Mouse (Mus musculus): ENCODE measurements around the gene Pdlim4. TPM values are rescaled to one million over a fixed set of nuclear protein-coding genes. Genes with fewer than 3 reads are reported as not detected.
A peak's percentile ranks its signal among the peaks of the same experiment; 100 is the strongest.

The Pdlim4 gene
- total and polyA plus RNA-seq, 3 experiments: not detected

GRCm38 (mm10) chr11:54090091-54090879 lies 21.5 kb upstream of the Pdlim4 start:
- DNase-seq (ENCODE audit: extremely low read depth): no peak
- Histone ChIP-seq H3K36me3 (replicated peaks in 1 of 2; ENCODE audit: control insufficient read depth in 1 of 2, insufficient read depth in 1 of 2, low read length in 1 of 2) (no peaks in the 10 kb centered on the region), H3K4me2 (ENCODE audit: insufficient read depth, low read depth, poor library complexity, severe bottlenecking) (no peak overlapping the region), H3K4me1 (ENCODE audit: control insufficient read depth in 1 of 2, insufficient read depth in 2 of 2) (peaks cover 19 to 55% of the 10 kb centered on the region in 2 experiments), H3K27me3 (replicated peaks) (peaks cover 3% of the 10 kb centered on the region), H3K9ac (ENCODE audit: insufficient read depth, low read depth) (no peak overlapping the region), H3K79me2 (replicated peaks; ENCODE audit: control insufficient read depth, extremely low read depth, insufficient read depth, poor library complexity, severe bottlenecking) (no peaks in the 10 kb centered on the region), H3K4me3 (replicated peaks in 1 of 3; ENCODE audit: low read depth in 2 of 3, low read length in 2 of 3, poor library complexity in 1 of 3) (no peak overlapping the region), H3K27ac (ENCODE audit: insufficient read depth, low read depth) (no peak overlapping the region), H3K9me3 (replicated peaks; ENCODE audit: low read length) (no peaks in the 10 kb centered on the region)
- TF ChIP-seq CHD1 (IDR thresholded peaks at IDR 0.05; ENCODE audit: low read depth, low read length) (no peak), IRF4 (IDR thresholded peaks at IDR 0.05; ENCODE audit: low read depth, low read length) (no peak), SIN3A (IDR thresholded peaks at IDR 0.05; ENCODE audit: low read length) (no peak), NRF1 (IDR thresholded peaks at IDR 0.05; ENCODE audit: low read depth, low read length) (no peak), NELFE (IDR thresholded peaks at IDR 0.05; ENCODE audit: low read depth, low read length) (no peak), TBP (conservative IDR thresholded peaks at IDR 0.05; ENCODE audit: low read depth, low read length) (no peak), MYC (IDR thresholded peaks at IDR 0.05; ENCODE audit: low read depth, low read length) (no peak), JUND (conservative IDR thresholded peaks at IDR 0.05; ENCODE audit: low read depth, low read length) (no peak), JUN (IDR thresholded peaks at IDR 0.05; ENCODE audit: insufficient read depth, low read depth, low read length) (no peak), ZC3H11A (IDR thresholded peaks at IDR 0.05; ENCODE audit: low read depth, low read length) (no peak), ETS1 (conservative IDR thresholded peaks at IDR 0.05; ENCODE audit: low read depth, low read length) (no peak), MAZ (IDR thresholded peaks at IDR 0.05; ENCODE audit: low read depth, low read length) (no peak)
- in situ Hi-C loops (cut with MboI; ENCODE audit: low pct_ligation_motif_present, low pct_unique_long_range_greater_than_20kb, low sequenced_read_pairs): no loop called here
- dilution Hi-C loops (cut with MboI; ENCODE audit: extremely low pct_ligation_motif_present, extremely low pct_unique_long_range_greater_than_20kb, low sequenced_read_pairs): no loop called here

GRCm38 (mm10) chr11:54088947-54089317 lies 20.1 kb upstream of the Pdlim4 start:
- no peaks in the 10 kb centered on the region for H3K79me2 ChIP-seq (replicated peaks; ENCODE audit: control insufficient read depth, extremely low read depth, insufficient read depth, poor library complexity, severe bottlenecking)
- peaks cover 19 to 55% of the 10 kb centered on the region in 2 experiments for H3K4me1 ChIP-seq (ENCODE audit: control insufficient read depth in 1 of 2, insufficient read depth in 2 of 2)
- in situ Hi-C loops (cut with MboI; ENCODE audit: low pct_ligation_motif_present, low pct_unique_long_range_greater_than_20kb, low sequenced_read_pairs) (no loop called here), dilution Hi-C loops (cut with MboI; ENCODE audit: extremely low pct_ligation_motif_present, extremely low pct_unique_long_range_greater_than_20kb, low sequenced_read_pairs) (no loop called here)
- peaks cover 3% of the 10 kb centered on the region for H3K27me3 ChIP-seq (replicated peaks)
- peak; percentile 88 for DNase-seq (ENCODE audit: extremely low read depth)
- H3K9ac ChIP-seq (ENCODE audit: insufficient read depth, low read depth): no peak overlapping the region
- H3K9me3 ChIP-seq (replicated peaks; ENCODE audit: low read length): no peaks in the 10 kb centered on the region
- no peak overlapping the region for H3K27ac ChIP-seq (ENCODE audit: insufficient read depth, low read depth)
- H3K4me2 ChIP-seq (ENCODE audit: insufficient read depth, low read depth, poor library complexity, severe bottlenecking): peak overlapping the region; percentile 66
- H3K36me3 ChIP-seq (replicated peaks in 1 of 2; ENCODE audit: control insufficient read depth in 1 of 2, insufficient read depth in 1 of 2, low read length in 1 of 2): no peaks in the 10 kb centered on the region
- peak; percentile 79 for TF ChIP-seq SMC3 (IDR thresholded peaks at IDR 0.05; ENCODE audit: low read depth, low read length)
- TF ChIP-seq CTCF (conservative IDR thresholded peaks at IDR 0.05 in 1 of 2, IDR thresholded peaks at IDR 0.05 in 1 of 2; ENCODE audit: low read depth in 2 of 2, low read length in 2 of 2): peak; percentile 93
- no peak for TF ChIP-seq PAX5 (IDR thresholded peaks at IDR 0.05; ENCODE audit: low read length)
- TF ChIP-seq IRF4 (IDR thresholded peaks at IDR 0.05; ENCODE audit: low read depth, low read length): peak; percentile 15
- TF ChIP-seq RAD21 (IDR thresholded peaks at IDR 0.05; ENCODE audit: low read depth, low read length): peak; percentile 73
- TF ChIP-seq MYC (IDR thresholded peaks at IDR 0.05; ENCODE audit: low read depth, low read length): peak; percentile 18; the same call in 1 of the 2 replicates
- no peak overlapping the region for H3K4me3 ChIP-seq (replicated peaks in 1 of 3; ENCODE audit: low read depth in 2 of 3, low read length in 2 of 3, poor library complexity in 1 of 3)

All from CH12.LX (cell line).